Mouse (Mus musculus) thymus, adult 2 months (tissue): ENCODE results near the gene Mapkapk3. TPM values are rescaled to one million over a fixed set of nuclear protein-coding genes. Genes with fewer than 3 reads are reported as not detected.

Experiments used
- DNase-seq: peaks from one replicate; pipeline ENCODE4 v3.0.0; 2021
- H3K27ac ChIP-seq: fragments of 200-500 bp; 2 replicates; pipeline ENCODE4 v1.5.1; 2012; ENCODE audit warnings: low read length, control low read depth; ENCODE audit not compliant: control insufficient read depth, insufficient read depth
- H3K27me3 ChIP-seq: fragments of 200-500 bp; 2 replicates; pipeline ENCODE4 v1.6.1; 2012; ENCODE audit warnings: mild to moderate bottlenecking, low read length, moderate library complexity, mixed read lengths; ENCODE audit not compliant: control insufficient read depth, insufficient read depth
- H3K36me3 ChIP-seq: fragments of 200-500 bp; 2 replicates; pipeline ENCODE4 v1.6.1; 2012; ENCODE audit warnings: mild to moderate bottlenecking, low read length, moderate library complexity; ENCODE audit not compliant: control insufficient read depth, insufficient read depth
- H3K4me1 ChIP-seq: fragments of 200-500 bp; replicated peaks from 2 replicates; pipeline ENCODE4 v1.6.1; 2012; ENCODE audit warnings: low read length; ENCODE audit not compliant: control insufficient read depth, insufficient read depth
- H3K4me3 ChIP-seq: fragments of 200-500 bp; 2 replicates; pipeline ENCODE4 v1.5.1; 2012; ENCODE audit warnings: mild to moderate bottlenecking, low read length, control low read depth, moderate library complexity; ENCODE audit not compliant: control insufficient read depth, insufficient read depth
- CTCF ChIP-seq: fragments of 200-500 bp; IDR thresholded peaks from 2 replicates; pipeline ENCODE4 v1.5.1; 2012; ENCODE audit warnings: mild to moderate bottlenecking, control low read depth, low read length, moderate library complexity, borderline replicate concordance; ENCODE audit not compliant: control insufficient read depth, poor library complexity, insufficient read depth; ENCODE audit errors: extremely low read depth
- POLR2A ChIP-seq: fragments of 200-500 bp; IDR thresholded peaks from 2 replicates; pipeline ENCODE4 v1.6.1; 2012; ENCODE audit warnings: mild to moderate bottlenecking, low read length, control low read depth, moderate library complexity; ENCODE audit not compliant: control insufficient read depth, poor library complexity, insufficient read depth; ENCODE audit errors: extremely low read depth
- WGBS: fragments of 180-500 bp; shearing (Covaris S2); methylation state at CpG from one replicate; pipeline ENCODE4 v1.1.7; 2018; 5-methylcytosine and 5-hydroxymethylcytosine counted together
- polyA plus RNA-seq: library from polyadenylated mRNA; depleted of rRNA; stranded (reverse); fragments of >200 nt; gene quantifications from 2 replicates; pipeline ENCODE4 v1.2.3, GENCODE M21; 2012

Gene Mapkapk3
- polyA plus RNA-seq, 1 experiment: 43.6 TPM

DNA sequence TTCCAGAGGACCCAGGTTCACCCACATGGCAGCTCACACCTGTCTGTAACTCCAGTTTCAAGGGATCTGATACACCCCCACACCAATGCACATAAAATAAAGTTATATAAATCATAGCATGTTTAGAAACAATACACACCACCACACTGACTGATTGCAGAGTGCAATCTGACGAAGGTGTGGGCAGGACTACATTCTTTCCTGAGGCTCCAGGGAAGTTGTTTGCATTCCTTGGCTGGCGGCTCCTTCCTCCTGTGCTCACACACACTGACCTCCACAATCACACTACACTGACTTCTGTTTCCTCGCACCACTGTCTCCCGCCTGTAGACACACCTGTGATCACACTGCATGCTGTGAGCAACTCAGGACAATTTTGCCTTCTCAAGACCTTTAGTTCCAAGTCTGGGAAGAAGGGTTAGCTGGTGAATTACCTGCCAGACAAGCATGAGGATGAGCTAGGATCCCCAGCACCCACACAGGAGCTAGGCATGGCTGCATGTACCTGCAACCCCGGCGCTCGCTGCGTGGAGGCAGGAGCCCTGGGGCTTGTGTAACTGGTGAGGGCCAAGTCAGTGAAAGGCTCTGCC, 32.9 kb upstream of the Mapkapk3 start:
- DNase-seq: no peak
- peaks cover 19% of the 10 kb centered on the region for H3K4me1 ChIP-seq
- no peaks in the 10 kb centered on the region for H3K36me3 ChIP-seq
- no peak for TF ChIP-seq CTCF
- no peak for TF ChIP-seq POLR2A
- H3K27me3 ChIP-seq: no peaks in the 10 kb centered on the region
- 84% methylated on average over 8 of the region's 8 CpGs for WGBS
- no peak overlapping the region for H3K4me3 ChIP-seq
- H3K27ac ChIP-seq: no peak overlapping the region

- H3K36me3 ChIP-seq: no peaks in the 10 kb centered on the region
- H3K4me3 ChIP-seq: no peak overlapping the region
- 95% methylated on average over 2 of the region's 2 CpGs for WGBS
- H3K4me1 ChIP-seq: peaks cover 10% of the 10 kb centered on the region
- H3K27me3 ChIP-seq: no peaks in the 10 kb centered on the region
- no peak for DNase-seq
- TF ChIP-seq POLR2A: no peak
- no peak for TF ChIP-seq CTCF
- no peak overlapping the region for H3K27ac ChIP-seq
Measured at GRCm38 (mm10) chr9:107315791-107316190, 26.1 kb upstream of the Mapkapk3 start.

GRCm38 (mm10) chr9:107313926-107314325, 24.2 kb upstream of the Mapkapk3 start:
- Histone ChIP-seq H3K27ac (no peak overlapping the region), H3K4me3 (no peak overlapping the region), H3K4me1 (peaks cover 10% of the 10 kb centered on the region), H3K36me3 (no peaks in the 10 kb centered on the region), H3K27me3 (no peaks in the 10 kb centered on the region)
- no peak for DNase-seq
- WGBS: 84% methylated on average over 3 of the region's 3 CpGs
- TF ChIP-seq POLR2A (no peak), CTCF (no peak)

GRCm38 (mm10) chr9:107312811-107313584, 23.3 kb upstream of the Mapkapk3 start:
- TF ChIP-seq POLR2A: no peak
- no peak for TF ChIP-seq CTCF
- H3K36me3 ChIP-seq: no peaks in the 10 kb centered on the region
- no peak overlapping the region; the same call in 1 of the 2 replicates for H3K27ac ChIP-seq
- peaks cover 10% of the 10 kb centered on the region for H3K4me1 ChIP-seq
- no peaks in the 10 kb centered on the region for H3K27me3 ChIP-seq
- WGBS: under 1% methylated on average over 10 of the region's 10 CpGs
- peak; percentile 65 for DNase-seq
- no peak overlapping the region for H3K4me3 ChIP-seq

DNA sequence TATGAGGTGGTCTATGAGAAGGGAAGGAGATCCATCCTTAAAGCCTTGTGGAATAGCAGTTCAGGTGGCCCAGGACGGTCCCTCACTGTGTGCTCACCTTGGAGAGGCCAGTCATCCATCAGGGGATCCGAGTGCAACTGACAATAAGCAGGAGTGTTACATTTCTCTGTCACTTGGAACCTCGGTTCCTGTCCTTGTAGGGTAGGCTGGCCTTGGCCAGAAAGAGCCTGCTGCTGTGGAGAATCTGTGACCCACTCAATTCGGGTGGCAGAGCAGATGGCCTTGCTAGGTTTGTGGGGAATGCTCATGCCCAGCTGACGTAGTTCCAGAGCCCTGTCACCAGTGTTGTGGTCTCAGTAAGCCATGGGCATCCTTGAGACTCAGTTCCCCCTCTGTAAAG, 19.9 kb upstream of the Mapkapk3 start:
- Histone ChIP-seq H3K36me3 (no peaks in the 10 kb centered on the region), H3K27me3 (no peaks in the 10 kb centered on the region), H3K27ac (no peak overlapping the region), H3K4me3 (no peak overlapping the region), H3K4me1 (peaks cover 18% of the 10 kb centered on the region)
- DNase-seq: no peak
- 81% methylated on average over 5 of the region's 5 CpGs for WGBS
- no peak for TF ChIP-seq POLR2A
- TF ChIP-seq CTCF: no peak

DNA sequence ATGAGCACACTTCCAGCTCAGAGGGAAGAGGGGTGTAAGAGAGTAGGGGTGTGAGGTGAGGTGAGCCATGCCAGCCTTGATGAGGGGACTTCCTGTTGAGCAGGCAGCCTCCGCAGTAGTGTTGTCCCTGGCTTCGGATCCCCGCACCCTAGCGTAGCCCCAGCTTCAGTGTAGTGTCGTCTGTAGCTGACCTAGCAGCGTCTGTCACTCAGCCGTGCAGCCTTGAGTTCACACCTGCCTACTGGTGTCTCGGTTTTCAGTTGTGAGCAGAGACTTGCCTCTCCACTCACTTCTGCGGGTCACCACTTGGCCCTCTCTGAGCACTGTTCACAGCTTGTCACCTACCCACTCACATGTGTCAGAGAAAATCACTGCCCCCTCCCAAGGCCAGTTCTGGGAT, 19.5 kb upstream of the Mapkapk3 start:
- DNase-seq: no peak
- Histone ChIP-seq H3K27ac (no peak overlapping the region), H3K4me3 (no peak overlapping the region), H3K4me1 (peaks cover 21% of the 10 kb centered on the region), H3K27me3 (no peaks in the 10 kb centered on the region), H3K36me3 (no peaks in the 10 kb centered on the region)
- 63% methylated on average over 9 of the region's 9 CpGs for WGBS
- TF ChIP-seq CTCF (no peak), POLR2A (no peak)

- Histone ChIP-seq H3K36me3 (no peaks in the 10 kb centered on the region), H3K4me1 (peaks cover 21% of the 10 kb centered on the region), H3K27me3 (no peaks in the 10 kb centered on the region), H3K27ac (peak overlapping the region; percentile 52; the same call in 1 of the 2 replicates), H3K4me3 (no peak overlapping the region)
- no peak for DNase-seq
- 89% methylated on average over 9 of the region's 9 CpGs for WGBS
- TF ChIP-seq POLR2A (no peak), CTCF (no peak)
Measured at GRCm38 (mm10) chr9:107308346-107309000, 18.8 kb upstream of the Mapkapk3 start.
